Mouse (Mus musculus) kidney, embryonic 15.5 days (tissue): ENCODE results near the gene Bmpr2. TPM values are rescaled to one million over a fixed set of nuclear protein-coding genes. Genes with fewer than 3 reads are reported as not detected.

ENCODE experiments used
- ATAC-seq: fragments of 200-750 bp; cut with Nextera tagmentation; replicated peaks from 2 replicates; pipeline ENCODE4 v1.8.0; 2017; ENCODE audit warnings: moderate TSS enrichment; ENCODE audit not compliant: low FRiP score
- H3K27ac ChIP-seq: fragments of 300-500 bp; sonication (generic); 2 replicates; pipeline ENCODE4 v1.5.1; 2015; ENCODE audit warnings: mild to moderate bottlenecking, inconsistent platforms
- H3K27me3 ChIP-seq: fragments of 300-500 bp; sonication (generic); 2 replicates; pipeline ENCODE4 v1.6.1; 2015; ENCODE audit warnings: inconsistent platforms
- H3K36me3 ChIP-seq: fragments of 300-500 bp; sonication (generic); 2 replicates; pipeline ENCODE4 v1.6.1; 2015; ENCODE audit warnings: inconsistent platforms
- H3K4me1 ChIP-seq: fragments of 300-500 bp; sonication (generic); 2 replicates; pipeline ENCODE4 v1.6.1; 2015; ENCODE audit warnings: inconsistent platforms
- H3K4me2 ChIP-seq: fragments of 300-500 bp; sonication (generic); 2 replicates; pipeline ENCODE4 v1.6.1; 2015; ENCODE audit warnings: moderate library complexity, mild to moderate bottlenecking, inconsistent platforms
- H3K4me3 ChIP-seq: fragments of 300-500 bp; sonication (generic); replicated peaks from 2 replicates; pipeline ENCODE4 v1.5.1; 2015; ENCODE audit warnings: mild to moderate bottlenecking, inconsistent platforms
- H3K9ac ChIP-seq: fragments of 300-500 bp; sonication (generic); 2 replicates; pipeline ENCODE4 v1.6.1; 2015; ENCODE audit warnings: mild to moderate bottlenecking, inconsistent platforms
- H3K9me3 ChIP-seq: fragments of 300-500 bp; sonication (generic); replicated peaks from 2 replicates; pipeline ENCODE4 v1.6.1; 2016; ENCODE audit warnings: inconsistent platforms
- WGBS: fragments of 180-500 bp; shearing (Covaris S2); methylation state at CpG from one replicate; pipeline ENCODE4 v1.1.7; 2015; ENCODE audit warnings: mixed read lengths; 5-methylcytosine and 5-hydroxymethylcytosine counted together
- polyA plus RNA-seq: library from polyadenylated mRNA; unstranded; fragments of >200 nt; fragmentation: Nextera tagmentation; extraction: Ambion mirVana; gene quantifications from 2 replicates; pipeline ENCODE4 v1.2.1, GENCODE M21; 2015

Gene Bmpr2
- polyA plus RNA-seq, 1 experiment from 2014 or later = 8.1 TPM

DNA sequence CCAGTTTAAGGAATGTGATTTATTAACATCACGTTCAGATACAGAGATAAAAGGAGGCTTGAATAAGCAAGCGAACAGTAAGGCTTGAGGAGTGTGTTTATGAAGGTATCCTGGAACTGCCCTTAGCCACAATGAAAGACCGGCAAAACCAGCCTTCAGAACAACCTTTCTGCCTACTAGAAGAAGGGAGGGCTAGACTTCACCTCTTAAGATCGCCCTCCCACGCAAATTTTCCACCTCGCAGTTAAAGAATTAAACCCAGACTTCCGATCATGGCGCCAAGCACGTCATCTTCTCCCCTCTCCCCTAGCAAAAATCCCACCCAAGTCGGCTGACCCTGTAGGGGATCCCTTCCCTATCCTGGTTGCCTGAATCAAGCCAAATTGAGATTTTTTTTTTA is 992 bp upstream of the Bmpr2 start:
- Histone ChIP-seq H3K4me1 (peaks cover 15% of the 10 kb centered on the region), H3K4me2 (peak overlapping the region; percentile 79), H3K36me3 (no peaks in the 10 kb centered on the region), H3K9me3 (no peaks in the 10 kb centered on the region), H3K9ac (peak overlapping the region; percentile 92), H3K27ac (peak overlapping the region; percentile 99), H3K27me3 (no peaks in the 10 kb centered on the region), H3K4me3 (peak overlapping the region; percentile 88)
- ATAC-seq = no peak; the same call in 1 of the 2 replicates
- WGBS = 1% methylated on average over 10 of the region's 10 CpGs

GRCm38 (mm10) chr1:59762651-59763163 is 493 bp upstream of the Bmpr2 start:
- peak overlapping the region; percentile 92 for H3K9ac ChIP-seq
- peak overlapping the region; percentile 88 for H3K4me3 ChIP-seq
- H3K9me3 ChIP-seq = no peaks in the 10 kb centered on the region
- H3K27me3 ChIP-seq = no peaks in the 10 kb centered on the region
- H3K4me1 ChIP-seq = peaks cover 17% of the 10 kb centered on the region
- peak overlapping the region; percentile 79 for H3K4me2 ChIP-seq
- H3K36me3 ChIP-seq = no peaks in the 10 kb centered on the region
- WGBS = under 1% methylated on average over 44 of the region's 44 CpGs
- peak overlapping the region; percentile 99 for H3K27ac ChIP-seq
- ATAC-seq = peak; percentile 69

DNA sequence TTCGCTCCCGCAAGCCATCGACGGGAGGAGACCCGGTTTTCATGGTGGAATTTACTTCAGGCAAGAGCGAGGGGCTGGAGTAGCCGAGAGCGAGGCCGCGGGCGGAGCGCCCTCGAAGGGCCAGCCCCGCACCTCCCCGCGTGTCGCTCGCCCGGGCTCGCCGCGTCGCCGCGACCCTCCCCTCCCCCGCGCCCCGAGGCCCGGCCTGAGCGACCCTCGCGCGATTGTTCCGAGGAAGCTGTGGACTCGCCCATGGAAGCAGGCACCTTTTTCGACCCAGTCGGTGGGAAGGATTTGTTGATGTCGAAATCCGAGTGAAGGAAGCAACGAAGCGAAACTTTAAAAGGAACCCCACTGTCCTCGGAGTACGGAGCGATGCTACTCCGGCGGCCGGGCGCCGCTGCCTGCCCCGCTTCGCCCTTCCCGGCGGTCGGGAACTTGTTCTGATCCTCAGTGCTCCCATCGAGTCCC is 616 bp downstream of the Bmpr2 start:
- WGBS = under 1% methylated on average over 54 of the region's 55 CpGs
- Histone ChIP-seq H3K27ac (peak overlapping the region; percentile 99), H3K9ac (peak overlapping the region; percentile 92), H3K36me3 (no peaks in the 10 kb centered on the region), H3K4me3 (peak overlapping the region; percentile 88), H3K9me3 (no peaks in the 10 kb centered on the region), H3K4me2 (peak overlapping the region; percentile 79), H3K4me1 (peaks cover 18% of the 10 kb centered on the region), H3K27me3 (no peaks in the 10 kb centered on the region)
- ATAC-seq = peak; percentile 73

- Histone ChIP-seq H3K9me3 (no peaks in the 10 kb centered on the region), H3K9ac (peak overlapping the region; percentile 92), H3K27ac (peak overlapping the region; percentile 99), H3K36me3 (peaks cover 6% of the 10 kb centered on the region; the same call in 1 of the 2 replicates), H3K4me1 (peaks cover 18% of the 10 kb centered on the region), H3K4me2 (peak overlapping the region; percentile 79), H3K4me3 (peak overlapping the region; percentile 88), H3K27me3 (no peaks in the 10 kb centered on the region)
- under 1% methylated on average over 27 of the region's 27 CpGs for WGBS
- no peak for ATAC-seq
Measured at GRCm38 (mm10) chr1:59764407-59764971, 1.3 kb downstream of the Bmpr2 start.

GRCm38 (mm10) chr1:59765279-59765678 is 2.1 kb downstream of the Bmpr2 start:
- no peak overlapping the region for H3K9ac ChIP-seq
- WGBS = 2% methylated on average over 4 of the region's 4 CpGs

DNA sequence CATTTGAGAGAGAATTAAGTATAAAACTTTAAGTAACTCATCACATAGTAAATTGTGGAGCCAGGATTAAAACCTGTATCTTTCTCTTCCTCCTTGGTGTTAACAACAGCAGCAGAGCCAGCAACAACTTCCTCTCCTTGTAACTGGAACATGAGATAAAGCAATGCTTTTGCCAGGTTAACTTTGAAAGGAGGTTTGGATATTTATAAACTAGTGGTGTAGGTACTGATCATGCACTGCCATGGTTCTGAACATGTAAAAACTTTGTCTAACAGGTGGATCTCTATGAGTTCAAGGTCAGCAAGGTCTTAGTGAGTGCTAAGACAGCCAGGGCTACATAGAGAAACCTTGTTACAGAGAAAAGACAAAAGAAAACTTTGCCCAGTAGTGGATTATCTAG is 3.4 kb downstream of the Bmpr2 start:
- H3K4me3 ChIP-seq = peak overlapping the region; percentile 23
- H3K27ac ChIP-seq = no peak overlapping the region
- peaks cover 29% of the 10 kb centered on the region for H3K4me1 ChIP-seq
- H3K36me3 ChIP-seq = peaks cover 6% of the 10 kb centered on the region; the same call in 1 of the 2 replicates
- H3K27me3 ChIP-seq = no peaks in the 10 kb centered on the region
- no peak overlapping the region for H3K9ac ChIP-seq
- H3K9me3 ChIP-seq = no peaks in the 10 kb centered on the region
- peak overlapping the region; percentile 55 for H3K4me2 ChIP-seq
- ATAC-seq = no peak

More at GRCm38 (mm10) chr1:59765279-59765678, 2.1 kb downstream of the Bmpr2 start:
- Histone ChIP-seq H3K4me1 (peaks cover 21% of the 10 kb centered on the region), H3K27me3 (no peaks in the 10 kb centered on the region), H3K4me2 (peak overlapping the region; percentile 79), H3K4me3 (peak overlapping the region; percentile 88), H3K9me3 (no peaks in the 10 kb centered on the region), H3K36me3 (peaks cover 6% of the 10 kb centered on the region; the same call in 1 of the 2 replicates), H3K27ac (no peak overlapping the region)
- ATAC-seq = no peak

GRCm38 (mm10) chr1:59771871-59772270 is 8.7 kb downstream of the Bmpr2 start:
- 28% methylated on average over 3 of the region's 3 CpGs for WGBS
- no peak overlapping the region for H3K9ac ChIP-seq
- H3K27me3 ChIP-seq = no peaks in the 10 kb centered on the region
- H3K4me3 ChIP-seq = no peak overlapping the region
- ATAC-seq = no peak
- H3K4me2 ChIP-seq = no peak overlapping the region
- peaks cover 6% of the 10 kb centered on the region; the same call in 1 of the 2 replicates for H3K36me3 ChIP-seq
- H3K27ac ChIP-seq = peak overlapping the region; percentile 42; the same call in 1 of the 2 replicates
- no peaks in the 10 kb centered on the region for H3K9me3 ChIP-seq
- H3K4me1 ChIP-seq = peaks cover 31% of the 10 kb centered on the region

DNA sequence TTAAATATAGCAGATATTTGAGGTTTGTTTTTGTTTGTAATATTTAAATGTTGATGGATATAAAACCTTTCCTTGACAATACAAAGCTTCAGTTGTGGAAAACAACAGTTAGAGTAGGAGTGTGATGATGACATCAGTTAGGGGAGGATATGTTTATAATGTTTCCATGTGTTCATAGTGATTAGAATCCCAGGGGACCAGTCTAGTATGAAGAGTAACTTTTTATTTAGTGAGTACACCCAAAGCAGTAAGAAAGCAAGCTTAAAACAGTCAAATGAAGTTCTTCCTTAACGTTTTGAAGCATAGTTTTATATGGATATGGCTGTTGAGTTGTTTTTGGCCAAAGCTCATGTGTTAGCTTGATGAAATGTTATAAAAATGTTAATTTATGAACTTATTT is 17.9 kb downstream of the Bmpr2 start:
- H3K4me1 ChIP-seq = no peaks in the 10 kb centered on the region
- 63% methylated on average over 1 of the region's 1 CpGs for WGBS

DNA sequence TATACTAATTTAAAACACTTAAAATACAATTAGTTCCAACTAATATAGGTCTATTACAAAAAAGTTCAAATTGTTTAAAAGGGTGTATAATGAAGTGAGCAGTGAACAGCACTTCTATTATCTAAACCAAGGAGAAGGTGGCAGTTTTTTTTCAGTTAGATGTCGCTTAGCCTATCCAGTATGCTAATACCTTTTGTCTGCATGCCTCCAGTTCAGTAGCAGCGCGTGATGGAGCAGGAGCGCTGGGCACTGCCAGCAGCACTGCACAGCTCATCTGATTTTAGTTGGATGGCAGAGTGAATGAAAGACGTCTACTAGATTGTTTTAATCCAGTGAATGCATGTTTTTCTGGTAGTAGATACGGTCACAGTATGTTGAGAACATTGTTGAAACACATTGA is 25.8 kb downstream of the Bmpr2 start:
- WGBS = 81% methylated on average over 6 of the region's 6 CpGs
- H3K36me3 ChIP-seq = no peaks in the 10 kb centered on the region
- no peaks in the 10 kb centered on the region for H3K27me3 ChIP-seq
- no peak for ATAC-seq
- H3K27ac ChIP-seq = no peak overlapping the region
- H3K4me2 ChIP-seq = no peak overlapping the region
- H3K4me1 ChIP-seq = 0 out of 2 replicates have a peak, but pooled peaks cover 2% of the 10 kb centered on the region
- H3K9me3 ChIP-seq = no peaks in the 10 kb centered on the region
- H3K4me3 ChIP-seq = no peak overlapping the region
- H3K9ac ChIP-seq = no peak overlapping the region

More for the DNA sequence above, 17.9 kb downstream of the Bmpr2 start:
- Histone ChIP-seq H3K4me2 (no peak overlapping the region), H3K27ac (no peak overlapping the region), H3K27me3 (no peaks in the 10 kb centered on the region), H3K9ac (no peak overlapping the region), H3K9me3 (no peaks in the 10 kb centered on the region), H3K4me3 (no peak overlapping the region), H3K36me3 (no peaks in the 10 kb centered on the region)
- ATAC-seq = no peak

DNA sequence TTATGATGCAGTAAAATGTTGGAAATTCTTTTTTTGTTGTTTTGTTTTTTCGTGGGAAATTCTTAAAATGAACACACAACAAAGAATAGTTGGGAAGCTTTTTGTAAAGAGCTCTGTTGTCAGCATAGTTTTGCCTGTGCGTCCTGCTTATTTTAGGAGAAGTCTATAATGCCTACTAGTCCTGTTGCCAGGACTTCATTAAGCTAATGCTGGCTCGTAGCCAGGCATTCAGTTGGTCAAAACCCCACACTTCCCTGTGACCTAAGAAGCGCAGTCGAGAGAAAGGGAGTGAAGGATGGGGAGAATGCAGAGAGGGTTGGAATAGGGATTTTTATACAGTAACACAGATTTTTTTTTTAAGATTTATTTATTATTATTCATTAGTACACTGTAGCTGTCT is 26.5 kb downstream of the Bmpr2 start:
- no peak overlapping the region for H3K4me3 ChIP-seq
- 87% methylated on average over 5 of the region's 5 CpGs for WGBS
- 0 out of 2 replicates have a peak, but pooled peaks cover 2% of the 10 kb centered on the region for H3K4me1 ChIP-seq
- ATAC-seq = no peak
- no peaks in the 10 kb centered on the region for H3K9me3 ChIP-seq
- no peak overlapping the region for H3K27ac ChIP-seq
- no peaks in the 10 kb centered on the region for H3K36me3 ChIP-seq
- H3K4me2 ChIP-seq = no peak overlapping the region
- H3K27me3 ChIP-seq = no peaks in the 10 kb centered on the region
- H3K9ac ChIP-seq = no peak overlapping the region

- Histone ChIP-seq H3K4me1 (peaks cover 3% of the 10 kb centered on the region; the same call in 1 of the 2 replicates), H3K27ac (no peak overlapping the region), H3K9ac (no peak overlapping the region), H3K36me3 (no peaks in the 10 kb centered on the region), H3K9me3 (no peaks in the 10 kb centered on the region), H3K4me2 (no peak overlapping the region), H3K4me3 (no peak overlapping the region), H3K27me3 (no peaks in the 10 kb centered on the region)
- no peak for ATAC-seq
- WGBS = 42% methylated on average over 1 of the region's 1 CpGs
Measured at GRCm38 (mm10) chr1:59795336-59795735, 32.1 kb downstream of the Bmpr2 start.

- no peak overlapping the region for H3K9ac ChIP-seq
- H3K36me3 ChIP-seq = no peaks in the 10 kb centered on the region
- no peak for ATAC-seq
- no peaks in the 10 kb centered on the region for H3K27me3 ChIP-seq
- 67% methylated on average over 2 of the region's 2 CpGs for WGBS
- no peak overlapping the region for H3K4me3 ChIP-seq
- peaks cover 3% of the 10 kb centered on the region; the same call in 1 of the 2 replicates for H3K4me1 ChIP-seq
- H3K4me2 ChIP-seq = no peak overlapping the region
- peak overlapping the region; percentile 11 for H3K27ac ChIP-seq
- H3K9me3 ChIP-seq = no peaks in the 10 kb centered on the region
Measured at GRCm38 (mm10) chr1:59797865-59798264, 34.7 kb downstream of the Bmpr2 start.
